In genomic region chr4:63310247-63310855, GRCm38 (mm10) we compare ENCODE assay signal across 18 mouse cellular contexts. TPM values are rescaled to one million over a fixed set of nuclear protein-coding genes. Genes with fewer than 3 reads are reported as not detected.
DNase-seq lines count a peak whose midpoint lies in the region; ATAC-seq and TF ChIP-seq lines count a peak whose summit lies in the region.
"Had no signal": no experiment of that assay in that cellular context is flagged by ENCODE, and none has a peak within 500 bp of the region (broad histone marks: within the 10 kb centered on the region; RNA-seq: fewer than 3 reads in every experiment).

No protein-coding gene starts in this region.

- H3K9ac ChIP-seq in limb, embryonic 15.5 days: no peak overlapping the region
- H3K9ac ChIP-seq in heart, embryonic 15.5 days: 0 out of 2 replicates have a peak overlapping the region, but pooled peaks have one; percentile 27
- H3K9ac ChIP-seq: neural tube, embryonic 13.5 days had no signal

- H3K27ac ChIP-seq in limb, embryonic 15.5 days: 0 out of 2 replicates have a peak overlapping the region, but pooled peaks have one; percentile 38
- H3K27ac ChIP-seq in limb, embryonic 10.5 days: no peak overlapping the region
- peak overlapping the region; percentile 80 for H3K27ac ChIP-seq in heart, embryonic 15.5 days
- H3K27ac ChIP-seq: hindbrain, embryonic 10.5 days; neural tube, embryonic 13.5 days had no signal

- no peaks in the 10 kb centered on the region for H3K9me3 ChIP-seq in limb, embryonic 15.5 days
- no peaks in the 10 kb centered on the region for H3K9me3 ChIP-seq in limb, embryonic 10.5 days (replicated peaks)
- no peaks in the 10 kb centered on the region for H3K9me3 ChIP-seq in heart, embryonic 15.5 days (replicated peaks)
- H3K9me3 ChIP-seq: hindbrain, embryonic 10.5 days; neural tube, embryonic 13.5 days had no signal

- H3K36me3 ChIP-seq in limb, embryonic 15.5 days: peaks cover 89% of the 10 kb centered on the region
- peaks cover 22% of the 10 kb centered on the region; the same call in 1 of the 2 replicates for H3K36me3 ChIP-seq in limb, embryonic 10.5 days
- no peaks in the 10 kb centered on the region for H3K36me3 ChIP-seq in heart, embryonic 15.5 days
- H3K36me3 ChIP-seq in myocyte (ENCODE audit: control insufficient read depth, insufficient read depth): no peaks in the 10 kb centered on the region
- H3K36me3 ChIP-seq: hindbrain, embryonic 10.5 days; neural tube, embryonic 13.5 days had no signal

- H3K4me2 ChIP-seq in limb, embryonic 15.5 days: no peak overlapping the region
- peak overlapping the region; percentile 22; the same call in 1 of the 2 replicates for H3K4me2 ChIP-seq in heart, embryonic 15.5 days
- peak overlapping the region; percentile 53 for H3K4me2 ChIP-seq in myocyte (ENCODE audit: low read depth)
- H3K4me2 ChIP-seq: neural tube, embryonic 13.5 days had no signal

- no peak for TF ChIP-seq POLR2A in myocyte (IDR thresholded peaks at IDR 0.05; ENCODE audit: insufficient read length, low read depth)

- no peak overlapping the region for H3K4me3 ChIP-seq in limb, embryonic 15.5 days
- H3K4me3 ChIP-seq in limb, embryonic 10.5 days: no peak overlapping the region
- no peak overlapping the region for H3K4me3 ChIP-seq in heart, embryonic 15.5 days
- H3K4me3 ChIP-seq in myocyte: no peak overlapping the region
- H3K4me3 ChIP-seq: hindbrain, embryonic 10.5 days; neural tube, embryonic 13.5 days had no signal

- H3K79me2 ChIP-seq in myocyte (ENCODE audit: control insufficient read depth, insufficient read depth): no peaks in the 10 kb centered on the region

- H3K27me3 ChIP-seq in limb, embryonic 15.5 days: no peaks in the 10 kb centered on the region
- H3K27me3 ChIP-seq in limb, embryonic 10.5 days (ENCODE audit: low read depth, poor library complexity, severe bottlenecking): no peaks in the 10 kb centered on the region
- peaks cover 13% of the 10 kb centered on the region; the same call in 1 of the 2 replicates for H3K27me3 ChIP-seq in heart, embryonic 15.5 days
- H3K27me3 ChIP-seq in myocyte (ENCODE audit: control insufficient read depth, insufficient read depth, insufficient read length): peaks cover 20% of the 10 kb centered on the region
- H3K27me3 ChIP-seq: neural tube, embryonic 13.5 days had no signal

- no peak for DNase-seq in limb, embryonic 10.5 days (ENCODE audit: low spot score)
- peak; percentile 39 to 44 for DNase-seq in gastrocnemius, adult 8-10 months (ENCODE audit: low spot score in 2 of 2)
- DNase-seq in urinary bladder, postnatal 4 days (ENCODE audit: low spot score in 2 of 2): no peak
- no peak for DNase-seq in layer of hippocampus, postnatal 10 days (ENCODE audit: low spot score in 2 of 2)
- DNase-seq: adrenal gland, postnatal 25 days; kidney, adult 9 months; right cerebral cortex, postnatal 25 days; thymus, adult 2 months had no signal

- H3ac ChIP-seq in myocyte (ENCODE audit: control insufficient read depth, insufficient read length): no peak overlapping the region

- peaks cover 21% of the 10 kb centered on the region for H3K4me1 ChIP-seq in limb, embryonic 15.5 days
- H3K4me1 ChIP-seq in limb, embryonic 10.5 days: no peaks in the 10 kb centered on the region
- peaks cover 14% of the 10 kb centered on the region for H3K4me1 ChIP-seq in heart, embryonic 15.5 days (replicated peaks)
- H3K4me1 ChIP-seq: neural tube, embryonic 13.5 days had no signal

- WGBS in limb, embryonic 15.5 days: 54% methylated on average over 10 of the region's 10 CpGs
- WGBS in limb, embryonic 10.5 days: 67% methylated on average over 10 of the region's 10 CpGs
- 24% methylated on average over 10 of the region's 10 CpGs for WGBS in heart, embryonic 15.5 days

- ATAC-seq in limb, embryonic 15.5 days (ENCODE audit: insufficient number of reproducible peaks, low FRiP score, low TSS enrichment, low read depth): no peak
- ATAC-seq in heart, embryonic 15.5 days (replicated peaks; ENCODE audit: insufficient number of reproducible peaks, insufficient read depth, low FRiP score, low read depth): peak; percentile 73
- ATAC-seq: forebrain, embryonic 14.5 days had no signal

TF ChIP-seq in myocyte, 11 proteins besides CTCF, POLR2A, EP300 and RAD21:
- TF ChIP-seq CEBPB (IDR thresholded peaks at IDR 0.05; ENCODE audit: insufficient read depth, poor library complexity, severe bottlenecking): no peak
- TF ChIP-seq MYOG (IDR thresholded peaks at IDR 0.05; ENCODE audit: control insufficient read depth in 1 of 3, insufficient read depth in 1 of 3, insufficient read length in 2 of 3, low read depth in 2 of 3): peak in 1 of 3 experiments; percentile 1
- no peak for TF ChIP-seq TCF12 (IDR thresholded peaks at IDR 0.05; ENCODE audit: insufficient read depth, poor library complexity, severe bottlenecking)
- TF ChIP-seq MAX (IDR thresholded peaks at IDR 0.05; ENCODE audit: low read depth): no peak
- peak in 1 of 3 experiments; percentile 23 for TF ChIP-seq MYOD1 (IDR thresholded peaks at IDR 0.05; ENCODE audit: control insufficient read depth in 1 of 3, insufficient read length in 2 of 3, low read depth in 2 of 3)
- TF ChIP-seq USF1 (IDR thresholded peaks at IDR 0.05; ENCODE audit: low read depth): no peak
- no peak for TF ChIP-seq TCF3 (IDR thresholded peaks at IDR 0.05; ENCODE audit: insufficient read length, low read depth)
- no peak for TF ChIP-seq SRF (IDR thresholded peaks at IDR 0.05; ENCODE audit: control insufficient read depth, insufficient read length, low read depth)
- no peak for TF ChIP-seq REST (IDR thresholded peaks at IDR 0.05; ENCODE audit: insufficient read depth, insufficient read length)
- TF ChIP-seq E2F4 (IDR thresholded peaks at IDR 0.05; ENCODE audit: insufficient read depth): no peak

RNA-seq across cellular contexts. Expression of gene Orm1, which starts 34.0 kb away (rescaled TPM):
- 57.2 and 75.5 TPM in 2 replicates for polyA plus RNA-seq in limb, embryonic 15.5 days (2015; fragmentation: Nextera tagmentation; extraction: Ambion mirVana)
- not detected in 2 replicates for polyA plus RNA-seq in limb, embryonic 10.5 days (2016; fragmentation: Nextera tagmentation; extraction: Ambion mirVana)
- total RNA-seq in gastrocnemius, adult 8-10 months (2022): 1 to 10 TPM in 3 of 4 experiments, not detected in 1; 1.8 to 4.2 (median 2.1) TPM
- not detected in 2 replicates for polyA plus RNA-seq in heart, embryonic 15.5 days (2015; fragmentation: Nextera tagmentation; extraction: Ambion mirVana)
- polyA plus RNA-seq in myocyte (2012; fragmentation: generic; extraction: Trizol): not detected
- total RNA-seq in layer of hippocampus, postnatal 10 days (2021): not detected
- total RNA-seq: ES-E14; layer of hippocampus, postnatal 25 days had no signal
- polyA plus RNA-seq: cortical plate, adult 2 months; forebrain, embryonic 14.5 days; hindbrain, embryonic 10.5 days; neural tube, embryonic 13.5 days had no signal

RNA-seq across cellular contexts. Expression of gene Orm3, which starts 45.6 kb away (rescaled TPM):
- not detected in 2 replicates for polyA plus RNA-seq in limb, embryonic 15.5 days (2015; fragmentation: Nextera tagmentation; extraction: Ambion mirVana)
- polyA plus RNA-seq in limb, embryonic 10.5 days (2016; fragmentation: Nextera tagmentation; extraction: Ambion mirVana): not detected in 2 replicates
- total RNA-seq in gastrocnemius, adult 8-10 months (2022): not detected
- polyA plus RNA-seq in heart, embryonic 15.5 days (2015; fragmentation: Nextera tagmentation; extraction: Ambion mirVana): not detected in 2 replicates
- 0.07 TPM for polyA plus RNA-seq in myocyte (2012; fragmentation: generic; extraction: Trizol)
- not detected for total RNA-seq in layer of hippocampus, postnatal 10 days (2021)
- total RNA-seq: ES-E14; layer of hippocampus, postnatal 25 days; megakaryocyte-erythroid progenitor cell, adult 5-6 weeks had no signal
- polyA plus RNA-seq: cortical plate, adult 2 months; forebrain, embryonic 14.5 days; hindbrain, embryonic 10.5 days; neural tube, embryonic 13.5 days had no signal

RNA-seq across cellular contexts. Expression of gene Orm2, which starts 51.9 kb away (rescaled TPM):
- polyA plus RNA-seq in limb, embryonic 15.5 days (2015; fragmentation: Nextera tagmentation; extraction: Ambion mirVana): 0.25 and 0.35 TPM in 2 replicates
- not detected in 2 replicates for polyA plus RNA-seq in limb, embryonic 10.5 days (2016; fragmentation: Nextera tagmentation; extraction: Ambion mirVana)
- total RNA-seq in gastrocnemius, adult 8-10 months (2022): 1 to 10 TPM in 1 of 4 experiments, not detected in 3; 1.3 TPM
- polyA plus RNA-seq in heart, embryonic 15.5 days (2015; fragmentation: Nextera tagmentation; extraction: Ambion mirVana): not detected in 2 replicates
- polyA plus RNA-seq in myocyte (2012; fragmentation: generic; extraction: Trizol): not detected
- total RNA-seq in layer of hippocampus, postnatal 10 days (2021): not detected
- total RNA-seq: ES-E14; layer of hippocampus, postnatal 25 days; megakaryocyte-erythroid progenitor cell, adult 5-6 weeks had no signal
- polyA plus RNA-seq: cortical plate, adult 2 months; forebrain, embryonic 14.5 days; hindbrain, embryonic 10.5 days; neural tube, embryonic 13.5 days had no signal

Comparison
In these comparisons a context has a peak if more than half of its experiments do, and no peak if none do; other contexts are left out.
1. RNA of gene Orm1, which starts 34.0 kb away (polyA plus RNA-seq): 57.2 to 75.5 TPM in limb, embryonic 15.5 days; not detected in heart, embryonic 15.5 days, not detected in limb, embryonic 10.5 days and not detected in myocyte (single experiment); every median in the first group is over 10 times any median in the second.
2. DNase-seq: peak in gastrocnemius, adult 8-10 months (2 of 2); none in limb, embryonic 10.5 days (single experiment), urinary bladder, postnatal 4 days (0 of 2) and layer of hippocampus, postnatal 10 days (0 of 2).